Mouse (Mus musculus) MEL-GATA-1-ER (cell line): ENCODE measurements around the gene Wfdc18.
A peak's percentile ranks its signal among the peaks of the same experiment; 100 is the strongest.

ENCODE experiments used
- DNase-seq: peaks from one replicate; pipeline ENCODE4 v3.0.0-alpha.2; 2012; ENCODE audit warnings: low read depth; ENCODE audit errors: extremely low read depth

The Wfdc18 gene

DNA sequence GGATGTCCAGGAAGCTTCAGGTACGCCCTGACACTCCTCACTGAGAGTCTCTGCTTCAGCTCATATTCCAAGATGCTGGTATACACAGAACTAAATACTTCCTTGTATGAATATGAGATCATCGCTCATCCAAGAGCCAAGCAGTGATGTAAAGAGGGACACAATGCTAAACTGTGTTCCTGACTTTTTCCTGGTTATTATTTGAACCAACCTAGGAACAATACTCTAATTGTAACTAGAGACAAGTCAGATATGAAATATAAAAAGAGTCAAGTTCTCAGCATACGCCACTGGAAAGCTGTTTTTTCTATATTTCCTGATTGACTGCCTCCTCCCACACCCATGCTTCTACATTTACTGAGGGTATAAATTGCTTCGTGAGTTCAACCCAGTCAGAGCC lies at the start of gene Wfdc18:
Gene Wfdc18 (plus strand): TSS at position 301 of the 400 bp plus-strand sequence.
- no peak for DNase-seq

DNA sequence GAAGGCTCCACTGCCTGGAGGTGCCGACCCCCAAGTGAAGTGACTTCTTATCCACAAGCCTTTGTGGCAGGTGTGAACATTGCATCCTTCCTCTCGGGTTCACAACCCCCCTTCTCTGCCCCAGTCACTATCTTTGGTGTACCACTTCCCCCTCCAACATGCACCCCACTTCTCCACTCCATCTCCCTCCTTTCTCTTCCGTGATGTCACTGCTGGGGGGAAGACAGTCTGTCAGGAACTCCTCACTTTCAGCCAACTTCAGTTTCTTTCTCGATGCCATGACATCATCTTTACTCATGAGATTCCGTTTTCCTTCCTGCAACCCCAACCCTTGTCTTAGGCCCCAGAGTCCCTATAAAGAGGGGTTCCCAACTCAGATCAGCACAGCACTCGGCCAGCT lies 46.6 kb upstream of the Wfdc18 start, which contains the start of gene Ccl4:
Gene Ccl4 (plus strand): TSS at position 381 of the 400 bp plus-strand sequence.
- DNase-seq: no peak

DNA sequence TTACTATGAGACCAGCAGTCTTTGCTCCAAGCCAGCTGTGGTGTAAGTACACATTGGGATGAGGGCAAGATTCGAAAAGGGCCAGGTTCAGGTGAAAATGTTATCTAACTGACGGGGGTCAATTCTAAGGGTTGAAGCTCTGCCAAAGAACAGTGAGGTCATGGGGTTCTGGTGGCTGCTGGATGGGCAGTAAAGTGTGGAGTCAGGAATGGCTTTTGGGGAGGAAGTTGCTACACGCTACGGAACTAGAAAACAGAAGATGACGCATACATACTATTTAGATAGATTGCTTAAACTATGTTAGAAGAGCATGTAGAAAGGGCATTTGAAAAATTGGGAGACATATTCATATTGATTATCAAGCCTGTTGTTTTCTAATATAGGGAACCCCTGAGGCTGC lies 45.3 kb upstream of the Wfdc18 start:
- no peak for DNase-seq

DNA sequence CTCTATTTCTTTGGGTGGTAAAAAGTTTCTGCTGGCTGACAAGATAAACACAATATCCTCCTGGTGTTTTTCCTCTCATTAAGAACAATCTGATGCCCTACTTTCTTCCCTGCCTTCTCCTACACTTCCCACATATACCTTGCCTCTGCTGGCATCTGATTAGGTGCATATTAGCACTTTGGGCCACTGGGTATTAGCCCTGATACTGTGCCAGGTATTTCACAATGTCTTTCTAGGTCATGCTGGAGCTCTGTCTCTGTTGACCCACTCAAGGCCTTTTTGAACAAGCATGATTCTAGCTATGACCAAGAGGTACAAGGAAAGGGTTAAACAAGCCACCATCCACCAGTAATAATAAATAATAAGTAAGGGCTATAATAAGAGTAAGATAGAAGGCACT lies 37.1 kb upstream of the Wfdc18 start:
- no peak for DNase-seq

DNA sequence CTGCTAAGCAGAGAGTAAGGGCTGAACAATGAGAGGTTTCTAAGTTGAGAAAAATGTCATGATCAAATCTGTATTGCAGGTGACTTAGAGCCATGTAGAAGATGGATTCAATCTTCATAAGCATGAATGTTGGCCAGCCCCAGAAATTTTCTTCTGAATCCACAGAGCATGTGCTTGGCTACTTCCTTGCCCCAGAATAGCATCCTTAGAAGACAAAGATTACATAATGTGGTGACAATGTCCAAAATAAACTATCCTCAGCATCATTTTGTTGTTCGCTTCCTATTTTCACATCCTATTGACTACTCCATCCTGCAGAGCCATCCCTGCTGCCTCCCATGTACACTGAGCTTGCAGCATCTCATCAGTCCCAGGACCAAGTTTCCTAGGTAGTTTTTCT lies 33.1 kb upstream of the Wfdc18 start:
- DNase-seq: no peak

DNA sequence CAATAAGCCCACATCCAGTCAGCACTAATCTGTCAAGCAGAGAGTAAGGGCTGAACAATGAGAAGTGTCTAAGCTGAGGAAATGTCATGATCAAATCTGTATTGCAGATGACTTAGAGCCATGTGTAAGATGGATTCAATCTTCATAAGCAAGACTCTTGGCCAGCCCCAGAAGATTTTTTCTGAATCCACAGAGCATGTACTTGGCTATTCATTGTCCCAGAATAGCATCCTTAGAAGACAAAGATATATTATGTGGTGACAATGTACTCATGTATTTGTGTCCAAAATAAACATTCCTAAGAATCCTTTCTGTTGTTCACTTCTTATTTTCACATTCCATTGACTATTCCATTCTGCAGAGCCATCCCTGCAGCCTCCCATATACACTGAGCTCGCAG lies 18.9 kb upstream of the Wfdc18 start:
- DNase-seq: no peak

DNA sequence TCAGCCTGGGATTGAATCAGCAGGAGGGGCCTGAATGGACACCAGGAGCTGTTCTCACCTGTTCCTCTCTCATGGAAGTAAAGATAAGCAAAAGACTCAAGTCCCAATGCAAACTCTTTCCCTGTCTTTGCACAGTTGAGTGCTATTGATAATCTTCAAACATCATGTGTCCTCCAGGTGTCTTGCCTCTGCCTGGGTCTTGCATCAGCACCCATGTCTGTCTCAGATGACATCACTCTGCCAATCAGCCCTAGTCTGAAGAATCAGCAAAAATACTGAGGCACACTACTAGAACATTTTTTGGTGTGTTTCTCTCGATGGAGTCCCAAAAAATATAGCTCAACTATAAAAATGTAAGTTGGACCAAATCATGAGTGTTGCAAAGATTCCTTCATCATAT lies 16.8 kb upstream of the Wfdc18 start:
- DNase-seq: no peak

DNA sequence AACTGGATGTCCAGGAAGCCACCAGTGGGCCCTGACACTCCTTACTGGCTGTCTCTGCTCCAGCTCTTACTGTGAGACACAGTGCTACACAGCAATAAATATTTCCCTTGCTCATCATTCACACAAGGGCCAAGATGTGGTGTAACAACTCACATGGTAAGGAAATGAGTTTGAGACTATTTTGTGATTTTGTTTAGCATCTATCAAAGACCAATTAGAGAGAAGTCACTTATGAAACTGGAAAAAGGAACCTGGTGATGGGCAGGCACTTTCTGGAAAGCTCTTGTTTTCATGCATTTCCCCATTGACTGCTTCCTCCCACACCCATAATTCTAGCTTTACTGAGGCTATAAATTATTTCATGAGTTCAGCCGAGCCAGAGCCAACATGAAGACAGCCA lies 5.1 kb upstream of the Wfdc18 start, which contains the start of gene Wfdc17:
Gene Wfdc17 (plus strand): TSS at position 287 of the 400 bp plus-strand sequence.
- DNase-seq: no peak

DNA sequence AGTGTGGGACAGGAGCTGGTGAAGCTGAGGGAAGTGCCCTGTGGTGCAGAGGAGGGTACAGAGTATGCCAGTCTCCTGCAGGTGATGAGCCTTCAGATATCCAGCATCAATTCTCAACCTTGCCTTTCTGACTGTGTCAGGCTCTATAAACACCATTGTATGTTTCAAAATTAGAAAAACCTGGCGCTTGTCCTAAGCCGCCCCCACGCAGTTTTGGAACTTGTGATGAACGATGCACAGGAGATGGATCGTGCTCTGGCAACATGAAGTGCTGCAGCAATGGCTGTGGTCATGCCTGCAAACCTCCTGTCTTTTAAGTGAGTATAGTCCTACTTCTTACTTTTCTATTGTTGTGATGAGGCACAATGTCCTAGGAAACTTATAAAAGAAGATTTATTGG lies 868 bp downstream of the Wfdc18 start:
- no peak for DNase-seq

DNA sequence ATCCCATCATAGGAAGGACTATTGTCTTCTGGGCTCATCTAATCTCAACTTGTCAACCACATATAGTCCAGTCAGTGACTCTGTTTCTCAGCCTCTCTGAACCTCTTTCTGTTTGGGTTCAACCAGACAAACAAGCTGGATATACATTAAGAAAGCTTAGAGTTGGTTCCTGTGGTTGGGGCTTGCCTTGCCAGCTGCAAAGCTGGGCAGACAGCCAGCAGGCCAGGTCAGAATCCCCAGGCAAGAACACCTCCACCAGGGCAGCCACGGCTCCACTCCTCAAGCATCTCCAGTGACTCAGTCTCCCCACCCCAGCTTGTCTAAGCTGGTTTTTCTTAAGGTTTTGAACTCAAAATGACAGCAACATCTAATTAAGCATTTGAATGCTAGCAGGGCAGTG lies 3.9 kb downstream of the Wfdc18 start:
- no peak for DNase-seq

DNA sequence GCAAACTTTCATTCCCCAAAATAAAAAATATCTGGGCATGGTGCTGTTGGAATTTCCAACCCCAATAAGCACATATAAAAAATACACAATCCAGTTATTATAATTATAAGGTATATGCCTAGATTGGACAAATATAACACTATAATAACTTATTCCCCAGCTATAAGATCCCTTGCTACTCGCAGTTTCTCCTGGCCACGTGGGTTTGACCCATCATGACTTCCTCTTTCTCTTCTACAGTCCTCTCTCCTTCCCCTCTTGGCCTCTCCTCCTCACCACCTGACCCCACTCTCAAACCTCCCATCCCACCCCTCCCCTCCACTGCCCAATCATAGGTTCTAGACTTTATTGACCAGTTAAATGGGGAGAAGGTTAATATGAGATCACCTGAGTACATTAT lies 5.1 kb downstream of the Wfdc18 start:
- DNase-seq: peak; percentile 6

DNA sequence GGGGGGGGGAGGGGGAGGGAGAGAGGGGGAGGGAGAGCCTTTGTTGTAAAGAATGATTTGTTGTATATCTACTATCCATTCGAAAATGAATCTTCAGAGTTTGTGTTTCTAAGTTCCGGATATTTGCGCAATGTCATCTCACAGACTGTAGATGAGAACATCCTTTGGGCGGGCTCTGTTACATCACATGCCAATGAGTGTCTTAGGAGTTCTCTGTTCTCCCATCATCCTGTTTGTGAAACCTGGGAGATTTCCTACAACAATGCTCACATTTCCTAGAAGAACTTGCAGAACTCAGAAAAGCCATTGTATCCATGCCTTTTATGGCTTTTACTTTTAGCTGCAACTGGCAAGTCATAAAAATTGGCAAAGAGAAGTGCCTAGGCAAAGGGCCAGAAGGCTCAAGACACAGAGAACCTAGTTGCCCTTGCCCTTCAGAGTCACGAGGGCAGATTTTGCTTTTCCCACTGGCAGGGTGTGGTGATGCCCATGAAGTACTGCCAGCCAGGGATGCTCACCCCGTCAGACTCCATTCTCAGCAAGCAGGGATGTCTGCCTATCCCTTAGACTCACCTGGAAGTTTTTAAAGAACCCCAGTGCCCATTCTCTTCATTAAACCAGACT lies 8.3 kb downstream of the Wfdc18 start:
- DNase-seq: no peak

DNA sequence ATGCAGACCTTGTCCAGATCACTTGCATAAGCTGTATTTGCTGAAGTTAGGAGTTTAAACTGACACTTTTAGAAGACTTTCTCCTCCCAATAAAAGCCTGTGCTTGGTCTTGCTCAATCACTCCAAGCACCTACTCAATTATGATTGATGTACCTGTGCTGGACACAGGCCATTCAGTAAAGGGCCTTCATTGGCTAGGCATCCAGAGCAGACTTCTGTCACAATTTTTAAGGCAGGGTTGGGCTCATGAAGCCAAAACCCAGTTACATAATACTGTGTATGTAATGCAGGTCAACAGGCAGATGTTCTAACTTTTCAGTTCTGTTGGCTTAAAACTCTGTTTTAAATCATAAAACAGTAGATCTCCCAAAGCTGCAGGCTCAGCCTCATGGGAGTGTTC lies 12.0 kb downstream of the Wfdc18 start:
- DNase-seq: no peak

DNA sequence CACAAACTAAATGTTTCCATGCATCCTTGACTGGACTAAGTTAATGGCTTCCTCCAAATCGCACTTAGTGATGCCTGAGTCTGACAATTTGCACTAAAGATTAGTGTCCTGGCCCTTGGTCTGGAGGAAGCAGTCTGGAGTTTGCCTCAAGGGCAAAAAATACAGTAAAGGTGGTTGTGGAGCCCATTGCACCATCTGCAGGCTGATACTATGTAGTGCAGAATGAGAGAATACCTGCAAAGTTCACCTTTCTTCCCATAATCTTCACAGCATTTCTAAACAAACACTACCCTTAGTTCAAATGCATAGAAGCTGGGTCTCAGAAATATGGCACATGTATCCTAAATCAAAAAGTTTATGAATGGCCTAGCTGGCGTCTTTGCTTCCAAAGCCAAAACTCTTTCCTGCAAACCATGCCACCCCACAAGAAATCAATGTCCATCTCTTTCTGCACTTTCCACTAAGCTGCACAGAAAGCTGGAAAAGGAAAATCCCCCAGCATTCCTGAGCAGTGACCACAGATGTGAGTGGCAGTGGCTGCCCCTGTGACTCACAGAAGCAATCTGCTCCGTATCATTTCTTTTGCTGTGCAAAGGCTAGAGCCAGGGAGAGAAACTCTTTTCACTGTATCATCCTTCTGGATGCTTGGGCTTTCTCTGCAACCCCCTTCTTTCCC lies 20.1 kb downstream of the Wfdc18 start:
- DNase-seq: no peak

DNA sequence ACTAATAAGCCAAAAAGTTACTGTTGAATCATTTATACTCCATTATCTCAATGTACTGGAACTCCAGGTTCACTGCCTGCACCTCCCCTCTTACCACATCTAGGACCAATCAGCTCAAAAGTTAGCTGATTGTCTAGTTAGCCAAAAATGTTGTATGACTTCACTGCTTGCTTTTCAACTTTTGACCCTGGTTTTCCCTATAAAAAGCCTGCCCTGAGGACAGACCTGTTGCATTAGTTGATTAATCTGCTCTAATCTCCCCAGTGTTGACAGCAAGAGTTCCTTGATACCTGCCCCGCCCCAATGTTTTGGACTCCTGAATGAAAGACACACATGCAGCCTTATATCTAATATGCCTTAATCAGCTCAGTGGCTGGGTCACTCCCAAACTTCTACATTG lies 22.3 kb downstream of the Wfdc18 start:
- no peak for DNase-seq

DNA sequence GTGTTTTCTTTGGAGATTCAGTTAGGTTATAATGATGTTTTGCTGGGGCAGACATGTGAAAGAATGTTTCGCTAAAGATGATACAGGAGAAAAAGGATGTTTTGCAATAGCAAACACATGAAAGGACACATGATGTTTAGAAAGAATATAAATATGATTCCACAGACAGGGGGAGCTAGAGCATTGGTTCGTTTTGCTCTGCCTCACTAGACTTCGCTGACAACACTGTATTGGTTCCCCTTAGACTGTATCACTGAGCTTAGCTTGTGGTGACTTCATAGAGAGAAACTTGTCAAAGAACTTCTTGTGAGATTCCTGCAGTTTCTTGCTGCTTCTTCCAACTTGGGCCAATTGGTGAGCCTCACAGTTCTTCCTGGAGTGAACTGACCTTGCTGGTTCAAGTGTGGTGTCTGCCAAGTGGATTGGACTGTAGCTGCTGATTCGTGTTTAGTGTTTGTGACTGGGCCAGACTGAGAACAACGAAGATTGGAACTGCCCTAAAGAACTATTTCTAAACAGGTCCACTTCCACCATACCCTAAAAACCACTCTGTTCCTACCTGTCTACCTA lies 24.3 kb downstream of the Wfdc18 start:
- no peak for DNase-seq

DNA sequence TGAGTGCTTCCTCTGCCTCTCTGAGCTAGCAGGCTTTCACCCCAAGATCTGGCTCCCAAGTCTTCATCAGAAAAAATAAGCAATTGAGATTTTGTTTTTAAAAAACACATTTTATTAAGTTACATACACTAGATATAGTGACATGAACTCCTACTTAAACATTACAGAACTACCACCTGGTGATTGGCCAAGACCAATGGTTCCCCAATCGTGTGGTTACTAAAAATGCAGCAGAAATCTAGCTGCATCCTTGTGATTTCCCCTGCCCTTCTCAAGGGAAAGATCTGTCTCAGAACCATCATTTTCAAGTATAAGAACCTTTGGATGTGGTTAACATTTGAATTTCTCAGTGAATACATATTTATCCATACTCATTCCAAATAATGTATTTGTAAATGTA lies 25.4 kb downstream of the Wfdc18 start:
- DNase-seq: no peak

DNA sequence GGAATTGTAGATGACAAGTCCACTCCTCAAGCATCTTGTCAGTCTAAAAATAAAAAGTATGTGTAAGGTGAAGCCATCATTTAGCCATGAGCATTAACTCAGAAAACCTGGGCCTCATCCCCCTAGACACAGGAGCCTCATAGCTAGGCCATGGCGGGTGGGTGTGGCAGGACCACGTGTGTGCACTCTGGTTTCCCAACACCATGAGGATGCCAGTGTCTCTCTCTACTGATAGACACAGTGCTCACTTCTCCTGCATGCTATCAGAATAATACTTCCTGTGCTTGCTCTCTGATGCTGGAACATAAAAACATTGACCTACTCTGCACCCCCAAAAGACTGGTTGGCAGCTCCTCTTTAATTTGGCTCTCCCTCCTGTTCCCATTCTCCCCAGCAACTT lies 27.1 kb downstream of the Wfdc18 start:
- no peak for DNase-seq

DNA sequence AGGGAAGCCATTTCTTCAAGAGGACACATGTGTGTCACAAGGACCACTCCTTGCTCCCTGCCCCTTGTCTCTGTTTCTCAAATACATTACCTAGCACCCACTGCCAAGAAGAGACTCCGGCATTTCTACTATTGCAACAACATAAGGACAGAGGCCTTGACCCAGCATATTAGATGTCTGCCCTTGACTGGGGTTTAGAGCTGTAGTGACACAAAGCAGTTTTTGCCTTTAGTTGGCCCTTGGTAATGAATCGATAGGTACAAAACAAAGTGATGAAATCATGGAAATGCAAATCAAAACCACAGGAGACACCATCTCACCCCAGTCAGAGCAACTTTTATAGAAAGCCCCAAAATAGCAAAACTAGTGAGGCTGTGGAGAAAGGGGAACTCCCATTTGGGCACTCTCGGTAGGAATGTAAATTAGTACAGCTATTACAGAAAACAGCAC lies 28.3 kb downstream of the Wfdc18 start:
- DNase-seq: no peak

DNA sequence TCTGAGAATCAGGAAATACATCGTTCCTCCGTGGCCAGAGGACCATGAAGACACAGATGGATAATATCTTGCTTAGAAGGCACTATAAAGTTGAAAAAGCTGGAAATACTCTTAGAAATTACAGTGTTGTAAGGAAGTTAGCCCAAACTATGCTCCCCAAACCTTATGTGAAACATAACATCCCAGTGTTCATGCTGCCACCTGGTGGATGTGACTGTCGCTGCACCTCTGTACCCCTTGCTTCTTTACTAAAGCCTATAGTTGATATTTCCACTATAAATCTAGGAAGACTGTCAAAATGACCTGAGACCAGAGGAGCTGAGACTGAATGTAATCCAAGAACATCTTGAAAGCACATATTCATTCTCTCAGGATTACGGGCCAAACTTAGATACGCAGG lies 30.4 kb downstream of the Wfdc18 start:
- DNase-seq: peak; percentile 44

DNA sequence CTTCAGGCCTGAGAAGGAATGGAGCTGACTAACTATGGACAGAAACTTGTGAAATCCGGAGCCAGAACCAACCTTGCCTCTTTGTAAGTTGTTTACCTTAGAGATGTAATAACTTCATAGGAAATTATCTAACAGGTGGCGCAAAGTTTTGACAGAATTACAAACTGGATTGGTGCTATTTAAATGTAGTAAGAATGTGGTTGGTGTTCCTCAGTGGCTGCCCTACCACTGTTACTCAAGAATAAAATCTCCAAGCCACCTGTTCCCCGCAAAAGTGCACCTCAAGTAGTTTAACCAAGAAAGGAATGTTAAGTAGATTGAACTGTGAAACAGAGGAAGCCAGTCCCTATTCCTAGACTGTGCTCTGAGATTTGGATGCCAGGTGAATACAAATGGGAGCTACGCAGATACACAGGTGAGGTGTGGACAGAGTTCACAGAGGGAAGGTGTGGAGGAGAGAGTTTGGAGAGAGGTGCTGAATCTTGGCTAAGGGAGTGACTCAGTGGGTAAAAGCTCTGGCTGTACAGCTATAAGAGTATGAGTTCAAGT lies 31.7 kb downstream of the Wfdc18 start:
- no peak for DNase-seq

DNA sequence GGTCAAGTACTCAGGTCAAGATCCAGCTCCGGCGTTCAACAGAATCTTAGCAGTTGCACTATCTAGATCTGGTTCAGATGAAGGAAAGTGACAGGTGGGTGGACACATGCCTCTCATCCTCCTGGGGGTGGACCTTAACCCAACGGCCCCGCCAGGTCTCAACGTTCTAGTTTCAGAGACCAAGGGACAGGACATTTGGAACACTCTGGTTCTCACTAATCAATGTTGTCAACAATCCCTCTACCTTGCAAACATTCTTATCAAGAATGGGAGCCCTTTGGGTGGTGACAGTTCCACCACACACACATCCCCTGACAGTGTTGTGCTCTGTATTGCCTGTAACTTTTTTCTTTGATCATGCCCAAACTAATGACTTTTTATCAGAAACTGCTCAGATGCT lies 33.0 kb downstream of the Wfdc18 start:
- no peak for DNase-seq
